Mouse (Mus musculus) cerebellum, postnatal 14 days (tissue): ENCODE data around the gene Fus.

Experiments used
- DNase-seq, 2 experiments: peaks; one replicate each; pipeline ENCODE4 v3.0.0; 2021; ENCODE audit warnings: mixed read lengths in 2 of 2

Fus gene

DNA sequence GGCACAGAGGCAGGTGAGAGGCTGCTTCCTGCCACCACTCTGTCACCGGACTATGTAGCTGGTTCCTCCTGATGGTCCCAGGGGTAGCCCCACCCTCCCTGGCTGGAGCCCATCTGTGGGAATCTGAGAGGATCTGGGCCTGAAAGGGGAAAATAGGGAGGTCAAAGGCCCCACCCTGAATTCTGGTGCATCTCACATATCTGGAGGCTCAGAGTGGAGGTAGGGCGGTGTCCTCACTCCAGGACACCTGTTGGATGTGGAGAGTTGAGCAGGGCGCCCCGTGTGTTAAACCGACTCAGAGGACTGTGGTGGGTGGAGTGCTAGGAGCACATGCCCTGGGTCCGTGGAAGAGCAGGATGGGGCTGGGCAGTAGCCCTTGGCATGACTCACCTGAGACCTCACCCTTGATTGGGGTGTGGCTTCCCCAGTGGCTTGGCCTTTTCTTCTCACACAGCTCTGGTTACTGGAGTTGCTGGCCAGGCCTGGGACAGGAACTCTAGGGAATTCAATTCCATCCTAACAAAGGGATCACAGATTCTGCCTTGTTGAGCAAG lies 20.7 kb upstream of the Fus start, which contains the start of gene Prss36:
Prss36 (minus strand) TSS at position 256 of the 554 bp plus-strand sequence.
- no peak for DNase-seq

- no peak for DNase-seq
Measured at GRCm38 (mm10) chr7:127952864-127953581, 14.2 kb upstream of the Fus start.

- DNase-seq, result no peak
Measured at GRCm38 (mm10) chr7:127959364-127959763, 7.9 kb upstream of the Fus start.

DNA sequence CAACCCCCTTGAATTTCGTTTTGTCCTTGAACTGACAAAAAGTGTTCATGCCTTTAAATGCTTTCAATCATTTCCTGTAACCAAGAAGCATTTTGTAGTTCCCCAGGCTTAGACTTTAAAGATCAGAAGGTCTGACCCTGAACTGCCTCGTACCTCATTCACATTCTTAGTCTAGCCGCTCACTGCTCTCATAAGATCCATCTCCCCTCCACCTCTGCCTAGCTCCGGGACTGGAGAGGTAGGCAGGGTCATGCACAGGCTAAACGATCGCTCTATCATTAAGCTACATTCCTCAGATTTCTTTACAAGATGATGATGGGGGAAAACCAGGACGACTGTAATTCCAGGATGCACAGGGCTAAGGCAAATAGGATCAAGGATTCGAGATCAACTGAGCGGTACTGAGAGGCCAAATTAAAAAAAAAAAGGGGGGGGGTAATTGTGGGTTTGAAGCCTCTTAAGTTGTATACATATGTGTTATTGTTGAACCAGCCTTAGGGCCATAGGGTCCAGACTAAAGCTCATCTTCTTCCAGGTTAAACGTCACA lies 812 bp upstream of the Fus start:
- DNase-seq, result peak; percentile 20 to 28

GRCm38 (mm10) chr7:127967922-127968828 lies 918 bp downstream of the Fus start:
- peak; percentile 77 to 81 for DNase-seq

DNA sequence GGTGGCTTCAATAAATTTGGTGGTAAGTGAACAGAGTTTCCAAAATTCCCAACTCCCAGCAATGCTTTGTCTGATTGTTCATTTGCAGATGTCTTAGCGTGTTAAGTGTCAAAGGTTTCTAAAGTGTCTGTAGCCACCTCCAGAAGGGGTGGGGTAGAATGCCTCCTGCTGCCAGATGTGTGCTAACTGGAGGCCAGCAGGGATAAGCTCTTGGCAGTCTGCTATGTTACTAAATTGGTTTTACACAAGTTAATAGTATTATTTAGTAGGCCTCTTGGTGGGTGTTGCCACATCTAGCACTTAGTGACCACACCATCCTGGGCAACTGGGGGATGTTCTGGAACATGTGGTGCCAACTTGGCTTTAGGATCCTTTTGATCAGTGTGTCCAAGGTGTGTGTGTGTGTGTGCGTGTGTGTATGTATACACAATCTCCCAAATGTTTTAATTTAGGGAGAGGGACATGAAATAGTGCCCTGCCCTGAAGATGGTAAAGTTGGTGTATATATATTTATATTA lies 7.2 kb downstream of the Fus start:
- DNase-seq, result no peak

GRCm38 (mm10) chr7:127978856-127979255 lies 11.6 kb downstream of the Fus start:
- no peak for DNase-seq

DNA sequence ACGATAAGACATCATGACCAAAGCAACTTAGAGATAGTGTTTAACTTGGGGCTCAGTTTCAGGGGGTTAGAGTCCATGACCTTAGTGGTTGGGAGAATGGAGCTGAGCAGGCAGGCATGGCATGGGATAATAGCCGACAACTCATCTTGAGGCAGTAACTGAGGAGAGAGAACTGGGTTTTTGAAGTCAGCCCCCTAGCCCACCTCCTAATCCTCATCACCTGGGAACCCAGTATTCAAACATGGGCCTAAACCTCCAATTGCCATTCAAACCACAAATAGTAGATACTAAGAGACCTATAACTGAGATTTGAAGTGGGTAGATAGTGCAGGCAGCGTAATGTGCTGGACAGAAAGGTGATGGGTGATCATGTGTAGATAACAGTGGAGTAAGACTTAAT lies 13.3 kb downstream of the Fus start:
- no peak for DNase-seq

DNA sequence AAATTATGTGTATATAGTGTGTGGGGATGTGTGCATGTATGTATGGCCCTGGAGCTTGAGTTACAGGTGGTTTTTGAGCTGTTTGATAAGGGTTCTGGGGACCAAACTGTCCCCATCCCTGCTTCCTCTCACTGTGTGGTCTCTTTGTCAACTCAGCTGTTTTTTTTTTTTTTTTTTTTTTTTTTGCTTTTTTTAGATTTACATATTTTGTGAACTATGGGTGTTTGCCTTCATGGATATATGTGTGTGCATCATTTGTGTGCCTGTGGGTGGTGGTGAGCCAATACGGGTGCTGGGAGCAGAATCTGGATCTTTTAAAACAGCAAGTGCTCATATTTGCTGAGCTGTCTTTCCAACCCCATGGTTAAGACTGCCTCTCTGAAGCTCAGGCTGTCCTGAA lies 21.6 kb downstream of the Fus start:
- DNase-seq, result no peak

DNA sequence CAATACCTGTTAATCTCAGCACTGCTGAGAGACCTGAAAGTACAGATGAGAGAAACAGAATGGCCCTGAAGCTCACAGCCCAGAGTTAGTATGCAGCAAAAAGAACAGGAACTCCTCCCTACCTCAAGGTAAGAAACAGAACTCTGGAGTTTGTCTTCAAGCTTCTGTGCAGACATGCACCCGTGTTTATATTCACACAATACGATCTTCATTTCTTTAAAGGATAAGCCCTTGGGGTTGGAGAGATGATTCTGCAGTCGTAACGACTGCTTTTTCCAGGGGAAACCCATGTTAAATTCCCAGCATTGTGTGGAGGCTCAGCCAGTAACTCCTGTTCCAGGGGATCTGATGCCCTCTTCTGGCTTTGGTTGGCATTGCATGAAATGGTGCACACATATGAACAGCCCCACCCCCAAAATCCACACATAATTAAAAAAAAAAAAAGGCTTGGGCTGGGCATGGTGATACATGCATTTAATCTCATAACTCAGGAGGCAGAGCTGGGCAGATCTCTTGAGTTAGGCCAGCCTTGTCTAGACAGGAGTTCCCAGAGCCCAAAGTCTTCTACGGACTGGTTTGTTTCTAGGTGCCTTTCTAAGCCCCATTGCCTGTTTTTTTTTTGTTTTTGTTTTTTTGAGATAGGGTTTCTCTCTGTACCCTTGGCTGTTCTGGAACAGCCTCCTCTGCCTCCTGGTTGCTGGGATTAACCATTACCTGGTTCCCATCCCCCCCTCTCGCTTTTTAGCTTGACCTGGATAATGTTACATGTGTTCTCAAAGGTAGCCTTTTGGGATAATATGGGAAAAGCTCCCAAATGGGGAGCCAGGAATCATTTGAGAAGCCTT lies 24.6 kb downstream of the Fus start:
- DNase-seq, result peak; percentile 82 to 90

DNA sequence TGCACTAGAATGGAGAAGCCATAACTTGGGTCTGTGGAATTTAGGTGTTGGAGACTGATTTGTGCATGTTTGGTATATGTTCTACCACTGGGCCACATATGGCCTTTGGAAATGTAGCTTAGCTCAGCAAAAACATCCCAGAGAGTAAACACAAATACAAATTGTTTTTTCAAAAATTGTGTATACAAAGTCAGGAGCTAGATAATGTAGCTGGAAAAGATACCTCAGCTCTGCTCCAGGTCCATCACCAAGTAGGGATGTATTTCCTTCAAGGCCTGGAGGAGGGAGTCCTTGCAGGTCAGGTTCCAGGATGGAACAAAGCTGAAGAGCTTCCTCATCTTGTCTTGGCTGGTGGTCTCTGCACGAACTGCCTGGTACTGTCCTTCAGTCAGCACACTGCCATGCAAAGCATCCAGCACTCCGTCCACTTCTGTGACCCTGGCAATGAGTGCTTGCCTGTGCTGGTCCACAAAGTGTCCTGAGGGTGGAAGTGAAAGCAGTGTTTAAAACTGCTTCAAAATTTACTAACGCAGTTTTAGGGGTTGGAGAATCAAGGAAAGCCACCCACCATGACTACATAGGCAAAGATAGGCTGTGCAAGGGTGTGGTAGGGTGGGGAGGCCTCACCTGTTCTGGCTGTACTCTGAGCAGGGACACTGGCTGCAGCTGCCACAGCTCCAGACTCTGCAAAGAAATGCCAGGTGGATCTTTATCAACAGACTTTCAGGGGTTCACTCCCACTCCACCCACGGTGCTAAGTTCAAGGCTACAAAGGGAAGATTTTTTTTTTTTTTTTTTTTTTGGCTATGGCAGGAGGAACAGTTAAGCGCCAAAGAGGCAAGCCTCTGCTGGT lies 25.5 kb downstream of the Fus start:
- DNase-seq, result no peak

DNA sequence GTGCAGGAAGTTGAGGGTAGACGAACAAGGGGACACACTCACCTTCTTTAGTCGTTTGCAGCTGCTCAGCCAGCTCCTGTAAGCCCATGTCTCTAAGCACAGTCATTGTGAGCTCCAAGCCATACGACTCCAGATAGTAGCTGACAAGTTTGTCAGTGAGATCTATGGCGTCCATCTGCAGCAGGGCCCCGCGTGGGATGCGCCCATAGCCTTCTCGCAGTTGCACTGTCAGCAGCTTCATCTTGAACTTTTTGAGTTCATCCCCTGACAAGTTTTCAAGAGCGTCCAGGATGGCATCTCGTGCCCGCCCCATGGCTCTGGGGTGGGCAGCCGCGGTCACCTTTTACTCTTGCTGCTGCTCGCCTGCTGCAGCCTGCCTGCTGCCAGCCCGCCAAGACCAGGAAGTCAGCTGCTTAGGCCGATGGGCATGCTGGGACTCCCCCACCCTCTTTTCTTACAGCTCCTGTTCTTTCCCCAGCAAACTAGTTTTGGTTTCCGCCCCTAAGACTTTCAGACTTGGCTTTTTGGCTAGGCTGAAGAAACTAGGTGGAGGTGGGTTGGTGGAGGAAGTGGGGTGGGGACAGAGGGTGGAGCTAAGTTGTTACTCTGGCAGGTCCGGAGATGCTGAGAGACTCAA lies 26.2 kb downstream of the Fus start, which contains the start of gene Pycard:
Pycard (minus strand) TSS at position 527 of the 637 bp plus-strand sequence.
- DNase-seq, result no peak

DNA sequence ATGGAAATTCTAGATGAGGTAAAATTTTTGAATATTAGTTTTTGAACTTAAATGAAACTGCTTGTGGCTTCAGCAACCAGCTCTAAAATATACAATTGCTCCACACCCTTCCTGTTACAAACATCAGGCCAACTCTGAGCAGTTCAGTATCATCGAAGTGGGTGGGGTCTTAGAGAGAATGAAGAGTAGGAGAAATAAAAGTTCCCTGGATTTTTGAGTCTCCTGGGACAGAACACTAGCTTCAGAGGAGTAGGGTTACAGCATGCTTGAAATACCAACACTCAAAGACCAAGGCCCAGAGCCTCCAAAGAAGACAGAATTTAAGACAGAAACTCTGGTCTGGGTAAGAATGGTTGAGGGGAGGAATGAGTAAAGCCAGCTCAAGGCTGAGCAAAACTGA lies 32.2 kb downstream of the Fus start:
- DNase-seq, result no peak

DNA sequence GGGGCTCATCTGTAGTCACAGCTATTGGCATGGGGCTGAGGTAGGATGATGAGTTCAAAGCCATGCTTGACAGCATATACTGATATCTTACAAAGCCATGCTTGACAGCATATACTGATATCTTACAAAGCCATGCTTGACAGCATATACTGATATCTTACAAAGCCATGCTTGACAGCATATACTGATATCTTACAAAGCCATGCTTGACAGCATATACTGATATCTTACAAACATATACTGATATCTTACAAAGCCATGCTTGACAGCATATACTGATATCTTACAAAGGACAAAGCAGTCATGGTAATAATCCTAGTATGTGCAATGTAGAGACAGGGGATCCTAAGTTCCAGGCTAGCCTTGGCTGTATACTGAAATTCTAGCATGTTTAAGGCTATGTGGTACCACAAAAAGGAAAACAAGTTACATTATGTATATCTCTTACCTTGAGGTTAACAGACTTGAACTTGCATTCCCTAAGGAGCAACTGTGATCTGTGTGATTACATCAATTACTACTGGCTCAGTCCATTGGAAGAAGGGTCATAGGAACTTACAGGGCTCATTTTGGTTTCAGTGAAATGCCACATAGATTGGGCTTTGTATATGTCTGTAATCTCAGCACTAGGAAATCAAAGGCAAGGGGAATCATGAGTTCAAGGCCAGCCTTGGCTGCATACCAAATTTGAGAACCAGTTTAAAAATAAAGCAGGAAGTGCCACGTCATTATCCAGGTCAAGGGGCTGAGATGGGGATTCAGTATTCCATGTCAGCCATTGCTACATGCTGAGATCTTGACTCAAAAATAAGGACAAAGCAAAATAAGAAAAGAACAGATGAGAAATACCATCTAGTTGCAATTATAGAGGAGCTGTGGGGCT lies 33.1 kb downstream of the Fus start:
- no peak for DNase-seq

GRCm38 (mm10) chr7:128003098-128003497 lies 35.8 kb downstream of the Fus start:
- DNase-seq, result no peak

DNA sequence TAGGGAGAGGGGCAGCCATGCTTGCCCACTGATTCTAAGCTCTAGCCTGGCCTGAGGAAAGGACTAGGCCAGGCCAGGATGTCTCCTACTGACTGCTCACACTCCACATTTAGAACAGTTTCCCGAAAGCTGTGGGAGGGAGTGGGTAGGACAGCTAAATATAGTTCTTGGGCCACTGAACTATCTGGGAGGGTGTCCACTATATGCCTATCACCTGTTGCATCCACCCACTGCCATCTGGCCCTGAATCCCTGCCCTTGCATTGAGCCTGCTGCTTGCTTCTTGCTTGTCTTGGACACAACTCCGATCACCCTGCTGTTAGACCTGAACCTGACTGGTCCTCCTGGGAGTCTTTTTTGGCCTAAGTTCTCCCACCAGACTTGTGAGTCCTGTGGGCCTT lies 36.4 kb downstream of the Fus start, which contains the start of gene Trim72:
Trim72 (plus strand) TSS at position 262 of the 400 bp plus-strand sequence.
- DNase-seq, result peak; percentile 62 to 76

DNA sequence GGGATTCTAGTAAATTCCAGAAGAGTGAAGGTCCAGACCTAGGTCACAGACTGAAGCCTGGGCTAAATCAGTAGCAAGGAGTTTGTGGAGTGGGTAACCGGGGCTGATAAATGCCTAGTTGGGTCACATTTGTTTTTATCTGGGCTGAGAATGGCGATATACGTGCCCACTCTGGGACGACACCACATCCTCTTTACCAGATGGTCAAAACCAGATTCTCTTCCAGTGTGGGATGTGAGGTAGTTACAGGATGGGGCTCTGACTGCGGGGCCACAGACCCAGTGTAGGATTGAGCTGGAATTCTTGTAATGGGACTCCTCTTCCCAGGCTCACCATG lies 36.9 kb downstream of the Fus start:
- DNase-seq, result no peak

- DNase-seq, result peak; percentile 24 to 39
Measured at GRCm38 (mm10) chr7:128004487-128005362, 37.5 kb downstream of the Fus start.
